Mouse (Mus musculus): ENCODE data around the gene Olfr1260. TPM values are rescaled to one million over a fixed set of nuclear protein-coding genes. Genes with fewer than 3 reads are reported as not detected.

The Olfr1260 gene
- not detected in 2 replicates for polyA plus RNA-seq (2012; ENCODE audit: insufficient read depth, insufficient read length, missing spikeins)

- no peak within 1 kb of the TSS for H3K4me3 ChIP-seq (ENCODE audit: insufficient read depth, low read depth, low read length)
- no peak within 1 kb of the TSS for H3K27ac ChIP-seq (replicated peaks; ENCODE audit: low read depth, low read length)
- H3K4me1 ChIP-seq (ENCODE audit: control insufficient read depth, insufficient read depth, insufficient read length, low read length) = no peaks in the 10 kb centered on the region
Observed at GRCm38 (mm10) chr2:89974184-89974583, at the start of gene Olfr1260. Gene Olfr1260 (plus strand): TSS chr2:89974340.

- Histone ChIP-seq H3K4me3 (ENCODE audit: insufficient read depth, low read depth, low read length) (no peak within 1 kb of the TSS), H3K4me1 (ENCODE audit: control insufficient read depth, insufficient read depth, insufficient read length, low read length) (no peaks in the 10 kb centered on the region), H3K27ac (replicated peaks; ENCODE audit: low read depth, low read length) (no peak within 1 kb of the TSS)
Observed at GRCm38 (mm10) chr2:89927009-89927408, 47.1 kb upstream of the Olfr1260 start, which contains the start of gene Olfr1258. Gene Olfr1258 (plus strand): TSS chr2:89927309.

GRCm38 (mm10) chr2:89948564-89948963, 25.6 kb upstream of the Olfr1260 start, which contains the start of gene Olfr1259:
Gene Olfr1259 (minus strand): TSS chr2:89948664.
- Histone ChIP-seq H3K4me1 (ENCODE audit: control insufficient read depth, insufficient read depth, insufficient read length, low read length) (no peaks in the 10 kb centered on the region), H3K4me3 (ENCODE audit: insufficient read depth, low read depth, low read length) (no peak within 1 kb of the TSS), H3K27ac (replicated peaks; ENCODE audit: low read depth, low read length) (no peak within 1 kb of the TSS)

GRCm38 (mm10) chr2:89977709-89978108, 3.6 kb downstream of the Olfr1260 start:
- Histone ChIP-seq H3K27ac (replicated peaks; ENCODE audit: low read depth, low read length) (no peak overlapping the region), H3K4me1 (ENCODE audit: control insufficient read depth, insufficient read depth, insufficient read length, low read length) (no peaks in the 10 kb centered on the region), H3K4me3 (ENCODE audit: insufficient read depth, low read depth, low read length) (no peak overlapping the region)

- no peak within 1 kb of the TSS for H3K4me3 ChIP-seq (ENCODE audit: insufficient read depth, low read depth, low read length)
- no peaks in the 10 kb centered on the region for H3K4me1 ChIP-seq (ENCODE audit: control insufficient read depth, insufficient read depth, insufficient read length, low read length)
Observed at GRCm38 (mm10) chr2:89990921-89991320, 16.8 kb downstream of the Olfr1260 start, which contains the start of gene Olfr1261. Gene Olfr1261 (plus strand): TSS chr2:89991221.

GRCm38 (mm10) chr2:89999845-90000244, 25.7 kb downstream of the Olfr1260 start, which contains the start of gene Olfr1262:
Gene Olfr1262 (plus strand): TSS chr2:90000145.
- Histone ChIP-seq H3K27ac (replicated peaks; ENCODE audit: low read depth, low read length) (no peak within 1 kb of the TSS), H3K4me3 (ENCODE audit: insufficient read depth, low read depth, low read length) (no peak within 1 kb of the TSS), H3K4me1 (ENCODE audit: control insufficient read depth, insufficient read depth, insufficient read length, low read length) (no peaks in the 10 kb centered on the region)

More at GRCm38 (mm10) chr2:89990921-89991320, 16.8 kb downstream of the Olfr1260 start, which contains the start of gene Olfr1261:
- no peak within 1 kb of the TSS for H3K27ac ChIP-seq (replicated peaks; ENCODE audit: low read depth, low read length)

GRCm38 (mm10) chr2:90011831-90012230, 37.7 kb downstream of the Olfr1260 start, which contains the start of gene Olfr1263:
Gene Olfr1263 (plus strand): TSS chr2:90012131.
- H3K27ac ChIP-seq (replicated peaks; ENCODE audit: low read depth, low read length) = no peak within 1 kb of the TSS

GRCm38 (mm10) chr2:90025477-90025876, 51.3 kb downstream of the Olfr1260 start, which contains the start of gene Olfr1264:
Gene Olfr1264 (minus strand): TSS chr2:90025577.
- Histone ChIP-seq H3K4me3 (ENCODE audit: insufficient read depth, low read depth, low read length) (no peak within 1 kb of the TSS), H3K4me1 (ENCODE audit: control insufficient read depth, insufficient read depth, insufficient read length, low read length) (no peaks in the 10 kb centered on the region), H3K27ac (replicated peaks; ENCODE audit: low read depth, low read length) (no peak within 1 kb of the TSS)

More at GRCm38 (mm10) chr2:90011831-90012230, 37.7 kb downstream of the Olfr1260 start, which contains the start of gene Olfr1263:
- Histone ChIP-seq H3K4me1 (ENCODE audit: control insufficient read depth, insufficient read depth, insufficient read length, low read length) (no peaks in the 10 kb centered on the region), H3K4me3 (ENCODE audit: insufficient read depth, low read depth, low read length) (no peak within 1 kb of the TSS)

Other genes starting within 250 kb of the Olfr1260 start
- not detected in 2 replicates for gene Olfr1252, start 249.3 kb upstream of the Olfr1260 start, polyA plus RNA-seq (2012; ENCODE audit: insufficient read depth, insufficient read length, missing spikeins)
- not detected in 2 replicates for gene Olfr1253, start 217.2 kb upstream of the Olfr1260 start, polyA plus RNA-seq (2012; ENCODE audit: insufficient read depth, insufficient read length, missing spikeins)
- not detected in 2 replicates for gene Olfr1254, start 180.7 kb upstream of the Olfr1260 start, polyA plus RNA-seq (2012; ENCODE audit: insufficient read depth, insufficient read length, missing spikeins)
- gene Olfr1255, start 162.3 kb upstream of the Olfr1260 start, polyA plus RNA-seq (2012; ENCODE audit: insufficient read depth, insufficient read length, missing spikeins) = not detected in 2 replicates
- gene Olfr1256, start 132.8 kb upstream of the Olfr1260 start, polyA plus RNA-seq (2012; ENCODE audit: insufficient read depth, insufficient read length, missing spikeins) = not detected in 2 replicates
- gene Olfr48, start 126.1 kb upstream of the Olfr1260 start, polyA plus RNA-seq (2012; ENCODE audit: insufficient read depth, insufficient read length, missing spikeins) = not detected in 2 replicates
- gene Olfr1257, start 95.9 kb upstream of the Olfr1260 start, polyA plus RNA-seq (2012; ENCODE audit: insufficient read depth, insufficient read length, missing spikeins) = not detected in 2 replicates
- not detected in 2 replicates for gene Olfr1258, start 47.0 kb upstream of the Olfr1260 start, polyA plus RNA-seq (2012; ENCODE audit: insufficient read depth, insufficient read length, missing spikeins)
- not detected in 2 replicates for gene Olfr1259, start 25.7 kb upstream of the Olfr1260 start, polyA plus RNA-seq (2012; ENCODE audit: insufficient read depth, insufficient read length, missing spikeins)
- gene Olfr1261, start 16.9 kb downstream of the Olfr1260 start, polyA plus RNA-seq (2012; ENCODE audit: insufficient read depth, insufficient read length, missing spikeins) = not detected in 2 replicates
- gene Olfr1262, start 25.8 kb downstream of the Olfr1260 start, polyA plus RNA-seq (2012; ENCODE audit: insufficient read depth, insufficient read length, missing spikeins) = not detected in 2 replicates
- not detected in 2 replicates for gene Olfr1263, start 37.8 kb downstream of the Olfr1260 start, polyA plus RNA-seq (2012; ENCODE audit: insufficient read depth, insufficient read length, missing spikeins)
- not detected in 2 replicates for gene Olfr1264, start 51.2 kb downstream of the Olfr1260 start, polyA plus RNA-seq (2012; ENCODE audit: insufficient read depth, insufficient read length, missing spikeins)
- not detected in 2 replicates for gene Olfr1265, start 61.0 kb downstream of the Olfr1260 start, polyA plus RNA-seq (2012; ENCODE audit: insufficient read depth, insufficient read length, missing spikeins)
- gene Olfr140, start 89.3 kb downstream of the Olfr1260 start, polyA plus RNA-seq (2012; ENCODE audit: insufficient read depth, insufficient read length, missing spikeins) = not detected in 2 replicates
- not detected in 2 replicates for gene Olfr1269, start 147.1 kb downstream of the Olfr1260 start, polyA plus RNA-seq (2012; ENCODE audit: insufficient read depth, insufficient read length, missing spikeins)
- not detected in 2 replicates for gene Olfr32, start 168.0 kb downstream of the Olfr1260 start, polyA plus RNA-seq (2012; ENCODE audit: insufficient read depth, insufficient read length, missing spikeins)
- gene Olfr1270, start 178.8 kb downstream of the Olfr1260 start, polyA plus RNA-seq (2012; ENCODE audit: insufficient read depth, insufficient read length, missing spikeins) = not detected in 2 replicates